Mouse (Mus musculus): Measurements from ENCODE around the gene Cnbp. TPM values are rescaled to one million over a fixed set of nuclear protein-coding genes. Genes with fewer than 3 reads are reported as not detected.

Gene Cnbp
- polyA plus RNA-seq, 1 experiment from 2014 or later: 1,055 TPM

- H3K4me2 ChIP-seq: no peak overlapping the region
- no peak overlapping the region for H3K4me3 ChIP-seq (replicated peaks)
- no peaks in the 10 kb centered on the region for H3K27me3 ChIP-seq
- 91% methylated on average over 6 of the region's 6 CpGs for WGBS
- H3K9ac ChIP-seq: no peak overlapping the region
- H3K9me3 ChIP-seq: no peaks in the 10 kb centered on the region
- ATAC-seq (ENCODE audit: low FRiP score): no peak
- peaks cover 10% of the 10 kb centered on the region for H3K36me3 ChIP-seq (replicated peaks)
- no peak overlapping the region for H3K27ac ChIP-seq
- no peaks in the 10 kb centered on the region for H3K4me1 ChIP-seq
These were observed 54.5 kb downstream of the Cnbp start for GRCm38 (mm10) chr6:87796251-87796880.

- Histone ChIP-seq H3K4me1 (no peaks in the 10 kb centered on the region), H3K4me2 (no peak overlapping the region), H3K36me3 (replicated peaks) (peaks cover 10% of the 10 kb centered on the region), H3K9me3 (no peaks in the 10 kb centered on the region), H3K27ac (no peak overlapping the region), H3K9ac (no peak overlapping the region), H3K27me3 (no peaks in the 10 kb centered on the region), H3K4me3 (replicated peaks) (no peak overlapping the region)
- WGBS: 53% methylated on average over 6 of the region's 6 CpGs
- ATAC-seq (ENCODE audit: low FRiP score): no peak
These were observed 55.3 kb downstream of the Cnbp start for GRCm38 (mm10) chr6:87795385-87796150.

- no peaks in the 10 kb centered on the region for H3K27me3 ChIP-seq
- H3K36me3 ChIP-seq (replicated peaks): peaks cover 10% of the 10 kb centered on the region
- H3K9me3 ChIP-seq: no peaks in the 10 kb centered on the region
- ATAC-seq (ENCODE audit: low FRiP score): no peak
- H3K9ac ChIP-seq: no peak overlapping the region
- peaks cover 9% of the 10 kb centered on the region for H3K4me1 ChIP-seq
- H3K27ac ChIP-seq: no peak overlapping the region
- 96% methylated on average over 10 of the region's 10 CpGs for WGBS
- H3K4me3 ChIP-seq (replicated peaks): no peak overlapping the region
- no peak overlapping the region for H3K4me2 ChIP-seq
These were observed 56.9 kb downstream of the Cnbp start for GRCm38 (mm10) chr6:87793821-87794510.

Other genes starting within 250 kb of the Cnbp start
- 15.5 and 15.6 TPM in 2 replicates for gene Aplf, start 178.9 kb downstream of the Cnbp start, polyA plus RNA-seq (2016; fragmentation: Nextera tagmentation; extraction: Ambion mirVana)
- 1.6 and 2.0 TPM in 2 replicates for gene Efcc1, start 120.2 kb downstream of the Cnbp start, polyA plus RNA-seq (2016; fragmentation: Nextera tagmentation; extraction: Ambion mirVana)
- gene Gp9, start 73.0 kb downstream of the Cnbp start, polyA plus RNA-seq (2016; fragmentation: Nextera tagmentation; extraction: Ambion mirVana): 0.88 and 1.00 TPM in 2 replicates
- gene Rab43, start 38.9 kb downstream of the Cnbp start, polyA plus RNA-seq (2016; fragmentation: Nextera tagmentation; extraction: Ambion mirVana): 7.7 and 9.2 TPM in 2 replicates
- 3.2 and 3.3 TPM in 2 replicates for gene Gm45140, start 15.3 kb downstream of the Cnbp start, polyA plus RNA-seq (2016; fragmentation: Nextera tagmentation; extraction: Ambion mirVana)
- 68.1 and 71.2 TPM in 2 replicates for gene Isy1, start 12.3 kb downstream of the Cnbp start, polyA plus RNA-seq (2016; fragmentation: Nextera tagmentation; extraction: Ambion mirVana)
- 142 and 153 TPM in 2 replicates for gene Copg1, start 36.7 kb upstream of the Cnbp start, polyA plus RNA-seq (2016; fragmentation: Nextera tagmentation; extraction: Ambion mirVana)
- gene Hmces, start 62.8 kb upstream of the Cnbp start, polyA plus RNA-seq (2016; fragmentation: Nextera tagmentation; extraction: Ambion mirVana): 52.5 and 53.3 TPM in 2 replicates
- gene H1fx, start 130.5 kb upstream of the Cnbp start, polyA plus RNA-seq (2016; fragmentation: Nextera tagmentation; extraction: Ambion mirVana): 47.5 and 97.0 TPM in 2 replicates
- gene Rab7, start 194.2 kb upstream of the Cnbp start, polyA plus RNA-seq (2016; fragmentation: Nextera tagmentation; extraction: Ambion mirVana): 206 and 217 TPM in 2 replicates
- gene Rpn1, start 233.4 kb upstream of the Cnbp start, polyA plus RNA-seq (2016; fragmentation: Nextera tagmentation; extraction: Ambion mirVana): 238 and 258 TPM in 2 replicates

Data from forebrain, embryonic 12.5 days (tissue).